Mouse (Mus musculus) gastrocnemius, adult 2 months (tissue): ENCODE measurements around the gene Tnrc18. TPM values are rescaled to one million over a fixed set of nuclear protein-coding genes. Genes with fewer than 3 reads are reported as not detected.

Experiments used
- DNase-seq: peaks from one replicate; pipeline ENCODE4 v3.0.0; 2022
- H3K27ac ChIP-seq: fragments of 200-600 bp; 2 replicates; pipeline ENCODE4 v1.8.1; 2022; ENCODE audit warnings: mild to moderate bottlenecking
- H3K4me3 ChIP-seq: fragments of 200-600 bp; 2 replicates; pipeline ENCODE4 v1.8.1; 2022; ENCODE audit warnings: mild to moderate bottlenecking, moderate library complexity
- CTCF ChIP-seq: fragments of 200-600 bp; IDR thresholded peaks from 2 replicates; pipeline ENCODE4 v1.8.1; 2022; ENCODE audit warnings: antibody characterized with exemption, mild to moderate bottlenecking, moderate library complexity
- intact Hi-C: fragments of 180-260 bp; cut with DNase I; formaldehyde crosslinking; loops from one replicate; pipeline ENCODE4 v1.15.1; 2025
- total RNA-seq, 2 experiments: library from RNA; stranded (reverse); gene quantifications; 2 replicates each; pipeline ENCODE4 v1.2.3; 2021

Gene Tnrc18
- total RNA-seq, 2 experiments from 2014 or later, result 31.5 to 32.0 TPM

GRCm38 (mm10) chr5:142820276-142821265 lies 3.1 kb upstream of the Tnrc18 start:
- no peak for TF ChIP-seq CTCF
- intact Hi-C loops, result loop anchor here (5.0 kb wide), 2 partner anchors 57 to 87 kb away; partner anchors contain the start of gene Actb
- H3K4me3 ChIP-seq, result peak overlapping the region; percentile 99
- peak overlapping the region; percentile 100 for H3K27ac ChIP-seq
- DNase-seq, result peak; percentile 82

- no peak for TF ChIP-seq CTCF
- intact Hi-C loops, result loop anchor here (5.0 kb wide), 2 partner anchors 58 to 88 kb away; partner anchors contain the start of gene Actb
- DNase-seq, result peak; percentile 78
- Histone ChIP-seq H3K4me3 (peak overlapping the region; percentile 99), H3K27ac (peak overlapping the region; percentile 100)
These were observed 2.2 kb upstream of the Tnrc18 start for GRCm38 (mm10) chr5:142819385-142820275.

- intact Hi-C loops, result no loop called here
- 0 out of 2 replicates have a peak, but pooled peaks have one; percentile 16 for TF ChIP-seq CTCF
- peak; percentile 85 for DNase-seq
- H3K4me3 ChIP-seq, result peak overlapping the region; percentile 99
- peak overlapping the region; percentile 100 for H3K27ac ChIP-seq
These were observed 1.2 kb upstream of the Tnrc18 start for GRCm38 (mm10) chr5:142818435-142819360.

- TF ChIP-seq CTCF, result peak; percentile 47
- Histone ChIP-seq H3K27ac (peak overlapping the region; percentile 100), H3K4me3 (peak overlapping the region; percentile 99)
- peak; percentile 86 for DNase-seq
- intact Hi-C loops, result loop anchor here (2.0 kb wide), 1 partner anchor 48 kb away; no protein-coding TSS in a partner anchor
These were observed 495 bp downstream of the Tnrc18 start for GRCm38 (mm10) chr5:142816811-142817523.

GRCm38 (mm10) chr5:142816031-142816810 lies 1.2 kb downstream of the Tnrc18 start:
- no peak for TF ChIP-seq CTCF
- Histone ChIP-seq H3K27ac (peak overlapping the region; percentile 100), H3K4me3 (peak overlapping the region; percentile 99)
- intact Hi-C loops, result loop anchor here (2.0 kb wide), 1 partner anchor 47 kb away; no protein-coding TSS in a partner anchor
- peak; percentile 70 for DNase-seq

- Histone ChIP-seq H3K27ac (peak overlapping the region; percentile 100), H3K4me3 (peak overlapping the region; percentile 99)
- DNase-seq, result peak; percentile 64
- TF ChIP-seq CTCF, result no peak
- intact Hi-C loops, result loop anchor here (2.0 kb wide), 1 partner anchor 47 kb away; no protein-coding TSS in a partner anchor
These were observed 2.0 kb downstream of the Tnrc18 start for GRCm38 (mm10) chr5:142815421-142816001.

GRCm38 (mm10) chr5:142814711-142815420 lies 2.6 kb downstream of the Tnrc18 start:
- Histone ChIP-seq H3K27ac (peak overlapping the region; percentile 100), H3K4me3 (peak overlapping the region; percentile 99)
- intact Hi-C loops, result no loop called here
- DNase-seq, result peak; percentile 72
- TF ChIP-seq CTCF, result no peak

GRCm38 (mm10) chr5:142814161-142814651 lies 3.3 kb downstream of the Tnrc18 start:
- DNase-seq, result peak; percentile 75
- H3K4me3 ChIP-seq, result peak overlapping the region; percentile 99
- intact Hi-C loops, result no loop called here
- no peak for TF ChIP-seq CTCF
- peak overlapping the region; percentile 100 for H3K27ac ChIP-seq

- peak; percentile 53 for DNase-seq
- H3K4me3 ChIP-seq, result peak overlapping the region; percentile 99
- H3K27ac ChIP-seq, result peak overlapping the region; percentile 100
- no peak for TF ChIP-seq CTCF
- intact Hi-C loops, result no loop called here
These were observed 3.7 kb downstream of the Tnrc18 start for GRCm38 (mm10) chr5:142813722-142814111.
